Mouse (Mus musculus) hindbrain, embryonic 12.5 days (tissue): ENCODE results near the gene Mta2. TPM values are rescaled to one million over a fixed set of nuclear protein-coding genes. Genes with fewer than 3 reads are reported as not detected.

Experiments used
- ATAC-seq: fragments of 200-750 bp; cut with Nextera tagmentation; 2 replicates; pipeline ENCODE4 v1.8.0; 2017; ENCODE audit warnings: moderate TSS enrichment; ENCODE audit not compliant: low FRiP score
- H3K27ac ChIP-seq: fragments of 300-500 bp; sonication (generic); 2 replicates; pipeline ENCODE4 v1.5.1; 2016; ENCODE audit warnings: mild to moderate bottlenecking
- H3K27me3 ChIP-seq: fragments of 300-500 bp; sonication (generic); 2 replicates; pipeline ENCODE4 v1.6.1; 2016; ENCODE audit warnings: mild to moderate bottlenecking
- H3K36me3 ChIP-seq: fragments of 300-500 bp; sonication (generic); 2 replicates; pipeline ENCODE4 v1.6.1; 2016; ENCODE audit warnings: mild to moderate bottlenecking
- H3K4me1 ChIP-seq: fragments of 300-500 bp; sonication (generic); 2 replicates; pipeline ENCODE4 v1.6.1; 2016
- H3K4me2 ChIP-seq: fragments of 300-500 bp; sonication (generic); replicated peaks from 2 replicates; pipeline ENCODE4 v1.6.1; 2016; ENCODE audit warnings: mild to moderate bottlenecking
- H3K4me3 ChIP-seq: fragments of 300-500 bp; sonication (generic); 2 replicates; pipeline ENCODE4 v1.5.1; 2016; ENCODE audit warnings: mild to moderate bottlenecking
- H3K9ac ChIP-seq: fragments of 300-500 bp; sonication (generic); 2 replicates; pipeline ENCODE4 v1.6.1; 2016; ENCODE audit warnings: mild to moderate bottlenecking, moderate library complexity
- H3K9me3 ChIP-seq: fragments of 300-500 bp; sonication (generic); replicated peaks from 2 replicates; pipeline ENCODE4 v1.6.1; 2016; ENCODE audit warnings: mild to moderate bottlenecking
- WGBS: fragments of 180-500 bp; shearing (Covaris S2); methylation state at CpG from one replicate; pipeline ENCODE4 v1.1.7; 2016; 5-methylcytosine and 5-hydroxymethylcytosine counted together
- polyA plus RNA-seq: library from polyadenylated mRNA; unstranded; fragments of >200 nt; fragmentation: Nextera tagmentation; extraction: Ambion mirVana; gene quantifications from 2 replicates; pipeline ENCODE4 v1.2.1, GENCODE M21; 2016

The Mta2 gene
- polyA plus RNA-seq, 1 experiment from 2014 or later: 174 TPM

- Histone ChIP-seq H3K9ac (no peak overlapping the region), H3K27ac (no peak overlapping the region), H3K4me3 (no peak overlapping the region), H3K9me3 (no peaks in the 10 kb centered on the region), H3K4me2 (no peak overlapping the region), H3K4me1 (no peaks in the 10 kb centered on the region), H3K27me3 (no peaks in the 10 kb centered on the region), H3K36me3 (peaks cover 89% of the 10 kb centered on the region)
- 49% methylated on average over 3 of the region's 3 CpGs for WGBS
- ATAC-seq: peak; percentile 68; the same call in 1 of the 2 replicates
These were observed 34.9 kb downstream of the Mta2 start for GRCm38 (mm10) chr19:8976535-8976934.

GRCm38 (mm10) chr19:8980771-8981170 lies 39.1 kb downstream of the Mta2 start:
- Histone ChIP-seq H3K27me3 (no peaks in the 10 kb centered on the region), H3K9ac (no peak overlapping the region), H3K4me2 (no peak overlapping the region), H3K4me1 (peaks cover 31% of the 10 kb centered on the region), H3K4me3 (no peak overlapping the region), H3K36me3 (peaks cover 47% of the 10 kb centered on the region), H3K27ac (no peak overlapping the region), H3K9me3 (no peaks in the 10 kb centered on the region)
- 56% methylated on average over 5 of the region's 5 CpGs for WGBS
- ATAC-seq: no peak

- WGBS: 87% methylated on average over 2 of the region's 2 CpGs
- no peak overlapping the region for H3K9ac ChIP-seq
- peaks cover 42% of the 10 kb centered on the region for H3K36me3 ChIP-seq
- H3K27me3 ChIP-seq: no peaks in the 10 kb centered on the region
- peaks cover 31% of the 10 kb centered on the region for H3K4me1 ChIP-seq
- H3K27ac ChIP-seq: no peak overlapping the region
- no peak for ATAC-seq
- no peak overlapping the region for H3K4me2 ChIP-seq
- no peak overlapping the region for H3K4me3 ChIP-seq
- no peaks in the 10 kb centered on the region for H3K9me3 ChIP-seq
These were observed 39.9 kb downstream of the Mta2 start for GRCm38 (mm10) chr19:8981450-8982168.

- H3K27me3 ChIP-seq: peaks cover 4% of the 10 kb centered on the region
- no peak overlapping the region for H3K4me2 ChIP-seq
- H3K9me3 ChIP-seq: no peaks in the 10 kb centered on the region
- no peak overlapping the region for H3K27ac ChIP-seq
- no peak overlapping the region for H3K4me3 ChIP-seq
- no peak overlapping the region for H3K9ac ChIP-seq
- WGBS: 55% methylated on average over 5 of the region's 5 CpGs
- H3K36me3 ChIP-seq: peaks cover 34% of the 10 kb centered on the region
- peaks cover 31% of the 10 kb centered on the region for H3K4me1 ChIP-seq
- no peak for ATAC-seq
These were observed 40.9 kb downstream of the Mta2 start for GRCm38 (mm10) chr19:8982303-8983149.

GRCm38 (mm10) chr19:8983150-8983650 lies 41.5 kb downstream of the Mta2 start:
- Histone ChIP-seq H3K27ac (0 out of 2 replicates have a peak overlapping the region, but pooled peaks have one; percentile 64), H3K9ac (no peak overlapping the region), H3K4me2 (no peak overlapping the region)

GRCm38 (mm10) chr19:8984255-8984868 lies 42.7 kb downstream of the Mta2 start:
- peak overlapping the region; percentile 38 for H3K4me2 ChIP-seq
- no peak overlapping the region for H3K4me3 ChIP-seq
- WGBS: 6% methylated on average over 7 of the region's 7 CpGs
- peaks cover 22% of the 10 kb centered on the region for H3K27me3 ChIP-seq
- peaks cover 16% of the 10 kb centered on the region for H3K36me3 ChIP-seq
- no peaks in the 10 kb centered on the region for H3K9me3 ChIP-seq
- no peak overlapping the region; the same call in 1 of the 2 replicates for H3K9ac ChIP-seq
- H3K4me1 ChIP-seq: peaks cover 46% of the 10 kb centered on the region
- peak; percentile 83 for ATAC-seq
- peak overlapping the region; percentile 64 for H3K27ac ChIP-seq

More at GRCm38 (mm10) chr19:8983150-8983650, 41.5 kb downstream of the Mta2 start:
- ATAC-seq: no peak
- Histone ChIP-seq H3K9me3 (no peaks in the 10 kb centered on the region), H3K4me1 (peaks cover 34% of the 10 kb centered on the region), H3K27me3 (peaks cover 10% of the 10 kb centered on the region), H3K4me3 (no peak overlapping the region), H3K36me3 (peaks cover 28% of the 10 kb centered on the region)
- whole genome bisulfite sequencing: 45% methylated on average over 4 of the region's 4 CpGs

GRCm38 (mm10) chr19:8985891-8986290 lies 44.2 kb downstream of the Mta2 start:
- ATAC-seq: no peak
- Histone ChIP-seq H3K4me2 (no peak overlapping the region), H3K4me3 (no peak overlapping the region), H3K9ac (no peak overlapping the region), H3K27me3 (peaks cover 37% of the 10 kb centered on the region), H3K4me1 (peaks cover 61% of the 10 kb centered on the region), H3K9me3 (no peaks in the 10 kb centered on the region), H3K27ac (no peak overlapping the region), H3K36me3 (peaks cover 3% of the 10 kb centered on the region; the same call in 1 of the 2 replicates)
- WGBS: 73% methylated on average over 5 of the region's 5 CpGs

GRCm38 (mm10) chr19:8987816-8988215 lies 46.1 kb downstream of the Mta2 start:
- H3K9me3 ChIP-seq: no peaks in the 10 kb centered on the region
- no peak overlapping the region for H3K4me3 ChIP-seq
- no peak overlapping the region for H3K4me2 ChIP-seq
- no peak overlapping the region for H3K9ac ChIP-seq
- H3K27ac ChIP-seq: no peak overlapping the region
- H3K4me1 ChIP-seq: peaks cover 61% of the 10 kb centered on the region
- H3K27me3 ChIP-seq: peaks cover 47% of the 10 kb centered on the region
- WGBS: 58% methylated on average over 2 of the region's 2 CpGs
- H3K36me3 ChIP-seq: no peaks in the 10 kb centered on the region
- no peak for ATAC-seq

GRCm38 (mm10) chr19:8988346-8989065 lies 46.8 kb downstream of the Mta2 start:
- H3K9me3 ChIP-seq: no peaks in the 10 kb centered on the region
- peak overlapping the region; percentile 49 for H3K4me3 ChIP-seq
- H3K4me2 ChIP-seq: peak overlapping the region; percentile 92
- H3K27me3 ChIP-seq: peaks cover 47% of the 10 kb centered on the region
- WGBS: 14% methylated on average over 15 of the region's 15 CpGs
- ATAC-seq: no peak
- no peaks in the 10 kb centered on the region for H3K36me3 ChIP-seq
- no peak overlapping the region for H3K27ac ChIP-seq
- H3K4me1 ChIP-seq: peaks cover 56% of the 10 kb centered on the region
- peak overlapping the region; percentile 71 for H3K9ac ChIP-seq

- under 1% methylated on average over 38 of the region's 42 CpGs for WGBS
- Histone ChIP-seq H3K4me1 (peaks cover 50% of the 10 kb centered on the region), H3K27me3 (peaks cover 47% of the 10 kb centered on the region), H3K4me3 (peak within 1 kb of the TSS; percentile 49), H3K27ac (peak within 1 kb of the TSS; percentile 52; the same call in 1 of the 2 replicates), H3K4me2 (peak within 1 kb of the TSS; percentile 92), H3K9me3 (no peaks in the 10 kb centered on the region), H3K36me3 (no peaks in the 10 kb centered on the region), H3K9ac (peak within 1 kb of the TSS; percentile 71)
- ATAC-seq: peak; percentile 24
These were observed 47.4 kb downstream of the Mta2 start, which contains the start of gene Ahnak for GRCm38 (mm10) chr19:8989066-8989566. Gene Ahnak, plus strand, starts transcription at chr19:8989284.
